Mouse (Mus musculus): ENCODE measurements at regions not wholly inside any gene's neighbourhood (a gene's known extent, or its start where the extent isn't known, plus 50 kb on each side); places are given as distances from the start of the nearest gene placed in this dataset.

- no peak for DNase-seq
- intact Hi-C loops (cut with DNase I), result no loop called here
These were observed 152.4 kb upstream of the Pik3r1 start for GRCm38 (mm10) chr13:101920384-101920783.

- intact Hi-C loops (cut with DNase I), result no loop called here
- DNase-seq, result no peak
These were observed 156.6 kb upstream of the Pik3r1 start for GRCm38 (mm10) chr13:101924637-101925036.

- intact Hi-C loops (cut with DNase I), result no loop called here
- no peak for DNase-seq
These were observed 163.2 kb upstream of the Pik3r1 start for GRCm38 (mm10) chr13:101931264-101931663.

- intact Hi-C loops (cut with DNase I), result no loop called here
- no peak for DNase-seq
These were observed 163.9 kb upstream of the Pik3r1 start for GRCm38 (mm10) chr13:101931882-101932281.

GRCm38 (mm10) chr13:101935843-101936242 lies 167.8 kb upstream of the Pik3r1 start:
- intact Hi-C loops (cut with DNase I), result no loop called here
- no peak for DNase-seq

GRCm38 (mm10) chr13:101954521-101954920 lies 186.5 kb upstream of the Pik3r1 start:
- intact Hi-C loops (cut with DNase I), result no loop called here
- no peak for DNase-seq

- intact Hi-C loops (cut with DNase I), result no loop called here
- no peak for DNase-seq
These were observed 187.9 kb upstream of the Pik3r1 start for GRCm38 (mm10) chr13:101955806-101956418.

GRCm38 (mm10) chr13:101957782-101958181 lies 189.8 kb upstream of the Pik3r1 start:
- DNase-seq, result peak; percentile 44 to 45
- intact Hi-C loops (cut with DNase I), result no loop called here

GRCm38 (mm10) chr13:101965537-101965936 lies 197.5 kb upstream of the Pik3r1 start:
- DNase-seq, result no peak
- intact Hi-C loops (cut with DNase I), result no loop called here

GRCm38 (mm10) chr13:101966799-101967397 lies 198.9 kb upstream of the Pik3r1 start:
- no peak for DNase-seq
- intact Hi-C loops (cut with DNase I), result no loop called here

- DNase-seq, result no peak
- intact Hi-C loops (cut with DNase I), result no loop called here
These were observed 199.4 kb upstream of the Pik3r1 start for GRCm38 (mm10) chr13:101967466-101967865.

GRCm38 (mm10) chr13:101976766-101977165 lies 208.7 kb upstream of the Pik3r1 start:
- intact Hi-C loops (cut with DNase I), result no loop called here
- DNase-seq, result no peak

GRCm38 (mm10) chr13:101980171-101980835 lies 212.3 kb upstream of the Pik3r1 start:
- DNase-seq, result peak; percentile 14 to 31
- intact Hi-C loops (cut with DNase I), result loop anchor here (10.0 kb wide), 1 partner anchor 664 kb away; no protein-coding TSS in a partner anchor

GRCm38 (mm10) chr13:101988637-101989413 lies 220.8 kb upstream of the Pik3r1 start:
- no peak for DNase-seq
- intact Hi-C loops (cut with DNase I), result loop anchor here (5.0 to 10.0 kb wide), 2 partner anchors 262 to 656 kb away; no protein-coding TSS in a partner anchor

GRCm38 (mm10) chr13:101991729-101992128 lies 223.7 kb upstream of the Pik3r1 start:
- no peak for DNase-seq
- intact Hi-C loops (cut with DNase I), result loop anchor here (5.0 to 10.0 kb wide), 2 partner anchors 224 to 333 kb away; partner anchors contain the start of gene Pik3r1

GRCm38 (mm10) chr13:101994779-101995178 lies 226.8 kb upstream of the Pik3r1 start:
- peak; percentile 68 to 72 for DNase-seq
- intact Hi-C loops (cut with DNase I), result loop anchor here (5.0 to 10.0 kb wide), 2 partner anchors 227 to 330 kb away; partner anchors contain the start of gene Pik3r1

GRCm38 (mm10) chr13:101995529-101995928 lies 227.5 kb upstream of the Pik3r1 start:
- intact Hi-C loops (cut with DNase I), result loop anchor here (10.0 kb wide), 1 partner anchor 329 kb away; no protein-coding TSS in a partner anchor
- no peak for DNase-seq

GRCm38 (mm10) chr13:101996144-101996543 lies 228.1 kb upstream of the Pik3r1 start:
- no peak for DNase-seq
- intact Hi-C loops (cut with DNase I), result loop anchor here (10.0 kb wide), 1 partner anchor 329 kb away; no protein-coding TSS in a partner anchor

- no peak for DNase-seq
- intact Hi-C loops (cut with DNase I), result loop anchor here (10.0 kb wide), 1 partner anchor 327 kb away; no protein-coding TSS in a partner anchor
These were observed 229.4 kb upstream of the Pik3r1 start for GRCm38 (mm10) chr13:101997415-101997814.

- intact Hi-C loops (cut with DNase I), result no loop called here
- DNase-seq, result no peak
These were observed 238.5 kb upstream of the Pik3r1 start for GRCm38 (mm10) chr13:102006565-102006964.

- intact Hi-C loops (cut with DNase I), result no loop called here
- DNase-seq, result no peak
These were observed 243.9 kb upstream of the Pik3r1 start for GRCm38 (mm10) chr13:102011965-102012364.

Data from heart, postnatal 14 days (tissue).